Mouse (Mus musculus) NIH3T3 (cell line): ENCODE measurements at regions not wholly inside any gene's neighbourhood (a gene's known extent, or its start where the extent isn't known, plus 50 kb on each side); places are given as distances from the start of the nearest gene placed in this dataset.
A peak's percentile ranks its signal among the peaks of the same experiment; 100 is the strongest.

Source experiments
- DNase-seq: peaks from one replicate; pipeline ENCODE4 v3.0.0-alpha.2; 2012; ENCODE audit warnings: low read depth

GRCm38 (mm10) chr9:15175866-15176265 lies 63.0 kb upstream of the Vstm5 start:
- DNase-seq: no peak

- DNase-seq: no peak
Measured at GRCm38 (mm10) chr9:15175412-15175811, 63.4 kb upstream of the Vstm5 start.

- no peak for DNase-seq
Measured at GRCm38 (mm10) chr9:15170911-15171310, 59.0 kb upstream of the Hephl1 start.

GRCm38 (mm10) chr9:15169714-15170113 lies 57.8 kb upstream of the Hephl1 start:
- DNase-seq: peak; percentile 51

GRCm38 (mm10) chr9:15168961-15169360 lies 57.1 kb upstream of the Hephl1 start:
- no peak for DNase-seq

GRCm38 (mm10) chr9:15166896-15167295 lies 55.0 kb upstream of the Hephl1 start:
- DNase-seq: no peak

- DNase-seq: no peak
Measured at GRCm38 (mm10) chr9:15166476-15166875, 54.6 kb upstream of the Hephl1 start.
